Mouse (Mus musculus) brain, embryonic 14.5 days (tissue): ENCODE results near the gene Dact2.
A peak's percentile ranks its signal among the peaks of the same experiment; 100 is the strongest.

Experiments
- CTCF ChIP-seq: fragments of 200-500 bp; IDR thresholded peaks from 2 replicates; pipeline ENCODE4 v1.5.1; 2012; ENCODE audit warnings: inconsistent platforms, mild to moderate bottlenecking, moderate library complexity, borderline replicate concordance; ENCODE audit not compliant: insufficient read depth, insufficient read length; ENCODE audit errors: extremely low read depth
- POLR2A ChIP-seq: fragments of 200-500 bp; IDR thresholded peaks from 2 replicates; pipeline ENCODE4 v1.6.1; 2012; ENCODE audit warnings: mild to moderate bottlenecking, inconsistent platforms, borderline replicate concordance; ENCODE audit not compliant: poor library complexity, insufficient read depth, insufficient read length, severe bottlenecking; ENCODE audit errors: extremely low read depth

DNA sequence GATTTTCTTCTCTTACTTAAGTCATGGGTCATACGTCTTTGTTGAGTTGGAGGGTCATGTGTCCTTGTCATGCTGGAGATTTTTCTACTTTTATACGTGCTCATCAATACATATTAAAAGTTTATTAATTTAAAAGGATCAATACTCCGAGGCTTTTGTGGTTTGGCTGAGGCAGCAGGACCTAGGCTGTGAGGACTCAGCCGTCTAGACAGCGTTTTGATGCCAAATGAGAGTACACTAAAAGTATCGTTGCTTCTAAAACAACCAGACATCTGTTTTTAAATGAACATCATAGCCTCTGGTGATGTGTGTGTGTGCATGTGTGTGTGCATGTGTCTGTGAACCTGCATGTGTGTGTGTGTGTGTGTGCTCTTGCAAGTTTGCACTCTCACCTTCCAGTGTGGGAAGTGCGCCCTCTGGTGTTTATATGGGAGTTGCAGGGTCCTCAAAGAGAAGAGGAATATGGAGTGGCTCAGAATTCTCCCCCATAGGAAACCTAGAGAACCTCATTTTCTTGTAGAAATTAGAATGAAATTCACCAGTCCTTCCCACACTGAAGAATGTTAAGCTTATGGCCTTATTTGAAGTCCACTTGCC lies 16.6 kb upstream of the Dact2 start:
- TF ChIP-seq CTCF, result peak; percentile 81
- no peak for TF ChIP-seq POLR2A
